Mouse (Mus musculus): ENCODE measurements around the gene Cnp. TPM values are rescaled to one million over a fixed set of nuclear protein-coding genes. Genes with fewer than 3 reads are reported as not detected.

Gene Cnp
- polyA plus RNA-seq, 1 experiment from 2014 or later = 33.6 TPM

DNA sequence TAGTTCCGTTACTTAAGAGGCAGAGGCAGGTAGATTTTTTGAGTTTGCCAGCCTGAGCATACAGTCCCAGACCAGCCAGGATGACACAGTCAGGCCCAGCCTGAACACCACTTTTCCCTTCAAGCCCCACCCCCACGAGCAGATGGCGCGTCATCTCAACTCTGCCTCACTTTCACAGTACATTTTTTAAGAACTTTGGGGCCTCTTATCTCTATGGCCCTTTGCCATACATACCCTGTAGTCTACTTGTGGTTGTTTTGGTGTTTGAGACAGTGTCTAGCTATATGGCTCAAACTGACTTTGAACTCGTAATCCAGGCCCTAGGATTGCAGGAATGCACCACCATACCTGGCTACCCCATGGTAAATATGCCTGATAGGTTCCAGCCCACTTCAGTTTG lies 53.4 kb downstream of the Cnp start:
- Histone ChIP-seq H3K27ac (no peak overlapping the region), H3K9ac (no peak overlapping the region)
- 89% methylated on average over 5 of the region's 5 CpGs for WGBS

DNA sequence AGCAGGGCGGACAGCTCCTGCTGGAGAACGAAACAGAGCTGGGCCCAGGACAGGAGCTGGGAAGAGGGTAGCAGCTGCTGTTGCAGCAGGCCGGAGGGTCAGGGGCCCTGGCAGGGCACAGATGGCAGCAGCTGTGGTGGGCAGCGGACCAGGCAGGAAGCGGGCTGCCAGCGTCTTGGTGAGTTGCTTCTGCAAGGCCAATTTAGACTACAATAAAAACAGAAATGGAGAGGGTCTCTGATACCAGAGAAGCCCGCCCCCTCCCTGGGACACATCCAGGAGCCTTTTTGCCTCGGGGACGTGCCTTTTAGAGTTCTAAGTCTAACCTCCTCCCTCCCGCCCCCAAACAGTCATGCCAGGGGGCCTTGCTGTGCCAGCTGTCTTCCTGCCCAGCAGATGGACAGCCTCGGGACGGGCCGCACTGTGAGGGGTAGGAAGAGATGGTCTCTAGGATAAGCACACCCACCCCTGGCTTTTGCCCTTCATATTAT lies 54.2 kb downstream of the Cnp start:
- H3K9me3 ChIP-seq = no peaks in the 10 kb centered on the region
- H3K4me1 ChIP-seq = peaks cover 20% of the 10 kb centered on the region
- peak overlapping the region; percentile 18; the same call in 1 of the 2 replicates for H3K4me2 ChIP-seq (replicated peaks)
- no peak for ATAC-seq (ENCODE audit: low FRiP score, low read depth)
- 0 out of 2 replicates have a peak overlapping the region, but pooled peaks have one; percentile 15 for H3K27ac ChIP-seq
- H3K27me3 ChIP-seq (replicated peaks) = no peaks in the 10 kb centered on the region
- WGBS = 36% methylated on average over 13 of the region's 13 CpGs
- H3K4me3 ChIP-seq = no peak overlapping the region
- peak overlapping the region; percentile 21; the same call in 1 of the 2 replicates for H3K9ac ChIP-seq
- peaks cover 29% of the 10 kb centered on the region for H3K36me3 ChIP-seq

More for the DNA sequence above, 53.4 kb downstream of the Cnp start:
- ATAC-seq (ENCODE audit: low FRiP score, low read depth) = no peak
- Histone ChIP-seq H3K27me3 (replicated peaks) (no peaks in the 10 kb centered on the region), H3K36me3 (peaks cover 29% of the 10 kb centered on the region), H3K4me3 (no peak overlapping the region), H3K4me2 (replicated peaks) (no peak overlapping the region), H3K4me1 (peaks cover 27% of the 10 kb centered on the region), H3K9me3 (no peaks in the 10 kb centered on the region)

DNA sequence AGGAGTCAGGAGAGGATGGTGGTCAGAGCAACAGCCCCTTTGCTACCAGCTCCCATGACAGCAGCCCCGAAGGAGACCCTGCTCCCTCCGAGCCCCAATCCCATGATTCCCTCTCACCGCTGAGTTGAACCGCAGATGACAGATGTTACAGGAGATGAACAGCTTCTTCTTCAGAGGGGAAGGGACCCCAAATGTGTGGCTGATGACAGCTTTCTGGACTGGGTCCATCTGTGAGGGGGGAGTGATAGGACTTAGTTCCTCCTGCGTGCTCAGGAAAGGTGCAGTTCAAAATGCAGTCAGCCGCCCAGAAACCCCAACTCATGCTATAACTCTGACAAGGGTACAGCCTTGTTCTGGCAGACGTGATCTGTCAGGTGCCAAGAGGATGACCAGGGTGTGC lies 59.8 kb downstream of the Cnp start:
- no peak overlapping the region for H3K4me2 ChIP-seq (replicated peaks)
- H3K4me1 ChIP-seq = 0 out of 2 replicates have a peak, but pooled peaks cover under 1% of the 10 kb centered on the region
- H3K9ac ChIP-seq = no peak overlapping the region
- ATAC-seq (ENCODE audit: low FRiP score, low read depth) = no peak
- 69% methylated on average over 7 of the region's 7 CpGs for WGBS
- H3K9me3 ChIP-seq = no peaks in the 10 kb centered on the region
- no peak overlapping the region for H3K4me3 ChIP-seq
- no peaks in the 10 kb centered on the region for H3K36me3 ChIP-seq
- no peak overlapping the region for H3K27ac ChIP-seq
- H3K27me3 ChIP-seq (replicated peaks) = peaks cover 10% of the 10 kb centered on the region; the same call in 1 of the 2 replicates

DNA sequence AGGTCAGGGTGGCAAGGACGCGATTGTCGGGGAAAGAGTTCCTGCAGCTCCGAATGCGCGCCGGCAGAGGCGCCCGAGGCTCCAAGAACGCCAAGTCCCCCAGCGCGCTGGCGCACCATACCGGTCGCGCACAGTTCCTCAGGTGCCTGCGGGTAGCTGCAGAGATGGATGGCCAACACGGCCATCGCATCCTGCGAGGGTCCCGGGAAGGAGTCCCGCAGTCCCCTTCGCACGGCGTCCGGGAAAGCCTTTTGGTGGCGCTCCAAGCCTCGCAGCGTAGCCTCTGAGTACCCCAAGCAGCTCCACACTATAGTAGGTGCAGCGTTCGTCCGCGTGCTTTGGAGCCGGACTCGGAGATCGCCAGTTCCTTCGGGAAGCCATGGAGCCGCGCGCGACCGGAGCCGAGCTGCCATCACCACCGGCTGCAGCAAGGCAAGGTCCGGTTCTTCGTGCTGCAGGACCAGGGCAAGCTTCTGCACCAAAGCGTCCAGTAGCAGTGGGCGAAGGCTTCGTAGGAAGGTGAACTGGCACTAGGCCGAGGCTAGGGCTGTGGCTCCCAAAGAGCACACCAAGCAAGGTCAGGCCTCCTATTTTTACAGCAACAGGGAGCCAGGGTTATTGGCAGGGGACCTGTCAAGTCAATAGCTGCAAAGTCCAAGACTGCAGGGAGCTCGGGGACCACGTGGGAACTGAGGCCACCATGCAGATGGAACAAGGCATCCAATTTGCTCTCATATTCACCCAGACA lies 65.6 kb downstream of the Cnp start:
- H3K9ac ChIP-seq = peak overlapping the region; percentile 29; the same call in 1 of the 2 replicates
- H3K27me3 ChIP-seq (replicated peaks) = peaks cover 29% of the 10 kb centered on the region
- 8% methylated on average over 52 of the region's 52 CpGs for WGBS
- no peak for ATAC-seq (ENCODE audit: low FRiP score, low read depth)
- 0 out of 2 replicates have a peak, but pooled peaks cover 5% of the 10 kb centered on the region for H3K4me1 ChIP-seq
- H3K27ac ChIP-seq = no peak overlapping the region
- peak overlapping the region; percentile 67 for H3K4me2 ChIP-seq (replicated peaks)
- no peaks in the 10 kb centered on the region for H3K36me3 ChIP-seq
- peak overlapping the region; percentile 32 for H3K4me3 ChIP-seq
- no peaks in the 10 kb centered on the region for H3K9me3 ChIP-seq

Other genes with a start within 250 kb of the Cnp start
- gene Gast, start 240.5 kb upstream of the Cnp start, polyA plus RNA-seq (2016; fragmentation: Nextera tagmentation; extraction: Ambion mirVana) = not detected in 2 replicates
- 39.9 and 42.0 TPM in 2 replicates for gene Hap1, start 218.8 kb upstream of the Cnp start, polyA plus RNA-seq (2016; fragmentation: Nextera tagmentation; extraction: Ambion mirVana)
- gene Jup, start 177.1 kb upstream of the Cnp start, polyA plus RNA-seq (2016; fragmentation: Nextera tagmentation; extraction: Ambion mirVana) = 71.5 and 81.0 TPM in 2 replicates
- gene P3h4, start 160.1 kb upstream of the Cnp start, polyA plus RNA-seq (2016; fragmentation: Nextera tagmentation; extraction: Ambion mirVana) = 25.6 and 26.7 TPM in 2 replicates
- 41.8 and 46.9 TPM in 2 replicates for gene Fkbp10, start 159.2 kb upstream of the Cnp start, polyA plus RNA-seq (2016; fragmentation: Nextera tagmentation; extraction: Ambion mirVana)
- 101 and 105 TPM in 2 replicates for gene Nt5c3b, start 133.1 kb upstream of the Cnp start, polyA plus RNA-seq (2016; fragmentation: Nextera tagmentation; extraction: Ambion mirVana)
- gene Klhl10, start 133.0 kb upstream of the Cnp start, polyA plus RNA-seq (2016; fragmentation: Nextera tagmentation; extraction: Ambion mirVana) = 0.76 and 1.1 TPM in 2 replicates
- gene Klhl11, start 102.2 kb upstream of the Cnp start, polyA plus RNA-seq (2016; fragmentation: Nextera tagmentation; extraction: Ambion mirVana) = 12.3 and 12.4 TPM in 2 replicates
- gene Acly, start 46.9 kb upstream of the Cnp start, polyA plus RNA-seq (2016; fragmentation: Nextera tagmentation; extraction: Ambion mirVana) = 356 and 377 TPM in 2 replicates
- gene Ttc25, start 29.3 kb upstream of the Cnp start, polyA plus RNA-seq (2016; fragmentation: Nextera tagmentation; extraction: Ambion mirVana) = 1.5 and 1.6 TPM in 2 replicates
- 101 and 106 TPM in 2 replicates for gene Nkiras2, start 44.3 kb downstream of the Cnp start, polyA plus RNA-seq (2016; fragmentation: Nextera tagmentation; extraction: Ambion mirVana)
- gene Dnajc7, start 45.3 kb downstream of the Cnp start, polyA plus RNA-seq (2016; fragmentation: Nextera tagmentation; extraction: Ambion mirVana) = 298 and 311 TPM in 2 replicates
- gene Zfp385c, start 117.6 kb downstream of the Cnp start, polyA plus RNA-seq (2016; fragmentation: Nextera tagmentation; extraction: Ambion mirVana) = 0.20 and 0.27 TPM in 2 replicates
- 2.4 and 2.5 TPM in 2 replicates for gene Dhx58, start 129.4 kb downstream of the Cnp start, polyA plus RNA-seq (2016; fragmentation: Nextera tagmentation; extraction: Ambion mirVana)
- gene Kat2a, start 137.6 kb downstream of the Cnp start, polyA plus RNA-seq (2016; fragmentation: Nextera tagmentation; extraction: Ambion mirVana) = 61.3 and 64.7 TPM in 2 replicates
- 0.59 TPM in 1 of 2 replicates, not detected in the other for gene Hspb9, start 138.9 kb downstream of the Cnp start, polyA plus RNA-seq (2016; fragmentation: Nextera tagmentation; extraction: Ambion mirVana)
- gene Rab5c, start 163.3 kb downstream of the Cnp start, polyA plus RNA-seq (2016; fragmentation: Nextera tagmentation; extraction: Ambion mirVana) = 23.7 and 33.1 TPM in 2 replicates
- 4.4 and 4.5 TPM in 2 replicates for gene Kcnh4, start 185.0 kb downstream of the Cnp start, polyA plus RNA-seq (2016; fragmentation: Nextera tagmentation; extraction: Ambion mirVana)
- gene Hcrt, start 188.0 kb downstream of the Cnp start, polyA plus RNA-seq (2016; fragmentation: Nextera tagmentation; extraction: Ambion mirVana) = 0.38 TPM in 1 of 2 replicates, not detected in the other
- 3.3 and 4.4 TPM in 2 replicates for gene Ghdc, start 196.1 kb downstream of the Cnp start, polyA plus RNA-seq (2016; fragmentation: Nextera tagmentation; extraction: Ambion mirVana)

Measured in neural tube, embryonic 12.5 days (tissue).